Mouse (Mus musculus): ENCODE measurements around the gene Srgn. TPM values are rescaled to one million over a fixed set of nuclear protein-coding genes. Genes with fewer than 3 reads are reported as not detected.

The Srgn gene
- polyA plus RNA-seq, 1 experiment = 107 TPM

- Histone ChIP-seq H3K27me3 (ENCODE audit: control insufficient read depth, insufficient read depth, low read length) (no peaks in the 10 kb centered on the region), H3K27ac (ENCODE audit: control insufficient read depth, insufficient read depth, low read length) (no peak overlapping the region), H3K4me1 (replicated peaks; ENCODE audit: control insufficient read depth, insufficient read depth, low read length) (peaks cover 9% of the 10 kb centered on the region), H3K4me3 (ENCODE audit: control insufficient read depth, insufficient read depth, low read length) (no peak overlapping the region), H3K36me3 (ENCODE audit: control insufficient read depth, insufficient read depth, low read length) (peaks cover 6% of the 10 kb centered on the region)
- WGBS = 68% methylated on average over 11 of the region's 11 CpGs
- DNase-seq = peak; percentile 14
- TF ChIP-seq POLR2A (IDR thresholded peaks at IDR 0.05; ENCODE audit: control insufficient read depth, extremely low read depth, insufficient read depth, low read length, poor library complexity) = no peak
These were observed 28.7 kb upstream of the Srgn start for GRCm38 (mm10) chr10:62555705-62556557.

DNA sequence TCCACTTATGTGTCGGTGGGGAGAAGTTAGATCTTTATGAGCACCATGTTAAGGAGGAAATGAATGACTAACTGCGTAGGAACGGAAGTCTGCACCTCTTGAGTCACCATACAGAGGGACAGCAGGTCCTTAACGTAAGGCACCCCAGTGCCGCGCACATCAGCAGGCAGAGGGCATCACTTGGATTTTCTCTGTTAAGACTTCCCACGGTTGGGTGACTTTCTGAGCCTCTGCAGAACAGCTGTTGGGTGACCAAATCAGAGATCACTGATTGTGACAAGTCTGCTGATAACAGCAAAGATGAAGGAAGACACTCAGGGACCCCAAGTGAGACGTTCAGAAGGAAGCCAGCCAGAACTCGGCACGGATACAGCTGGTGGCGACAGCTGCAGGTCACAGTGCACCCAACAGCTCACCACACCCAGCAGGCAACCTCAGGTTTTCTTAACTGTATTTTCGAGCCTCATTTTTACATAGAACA, 26.4 kb upstream of the Srgn start:
- no peak for TF ChIP-seq POLR2A (IDR thresholded peaks at IDR 0.05; ENCODE audit: control insufficient read depth, extremely low read depth, insufficient read depth, low read length, poor library complexity)
- TF ChIP-seq CTCF (IDR thresholded peaks at IDR 0.05; ENCODE audit: borderline replicate concordance, control insufficient read depth, extremely low read depth, insufficient read depth, low read length, poor library complexity) = no peak
- Histone ChIP-seq H3K36me3 (ENCODE audit: control insufficient read depth, insufficient read depth, low read length) (no peaks in the 10 kb centered on the region; the same call in 1 of the 2 replicates), H3K4me3 (ENCODE audit: control insufficient read depth, insufficient read depth, low read length) (peak overlapping the region; percentile 14; the same call in 1 of the 2 replicates), H3K27me3 (ENCODE audit: control insufficient read depth, insufficient read depth, low read length) (no peaks in the 10 kb centered on the region), H3K27ac (ENCODE audit: control insufficient read depth, insufficient read depth, low read length) (peak overlapping the region; percentile 65), H3K4me1 (replicated peaks; ENCODE audit: control insufficient read depth, insufficient read depth, low read length) (peaks cover 12% of the 10 kb centered on the region)
- peak; percentile 46 for DNase-seq
- WGBS = 5% methylated on average over 12 of the region's 12 CpGs

DNA sequence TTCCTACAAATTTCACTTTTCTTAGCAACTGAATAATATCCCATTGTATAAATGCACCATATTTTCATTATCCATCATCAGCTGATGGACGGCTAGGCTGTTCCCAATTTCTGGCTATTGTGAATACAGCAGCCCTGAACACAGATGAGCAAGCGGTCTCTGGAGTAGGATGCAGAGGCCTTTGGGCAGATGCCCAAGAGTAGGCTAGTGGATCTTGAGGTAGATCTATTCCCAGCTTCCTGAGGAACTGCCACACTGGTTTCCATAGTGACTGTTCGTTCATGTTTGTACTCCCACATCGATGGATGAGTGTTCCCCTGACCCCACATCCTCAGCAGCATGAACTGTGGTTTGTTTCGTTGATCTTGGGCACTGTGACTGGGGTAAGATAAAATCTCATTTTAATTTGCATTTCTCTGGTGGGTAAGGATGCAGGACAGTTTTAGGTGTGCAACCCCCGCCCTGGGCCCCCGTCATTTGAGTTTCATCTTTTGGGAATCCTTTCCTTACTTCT, 23.6 kb upstream of the Srgn start:
- Histone ChIP-seq H3K4me3 (ENCODE audit: control insufficient read depth, insufficient read depth, low read length) (no peak overlapping the region), H3K4me1 (replicated peaks; ENCODE audit: control insufficient read depth, insufficient read depth, low read length) (peaks cover 10% of the 10 kb centered on the region), H3K27ac (ENCODE audit: control insufficient read depth, insufficient read depth, low read length) (no peak overlapping the region), H3K36me3 (ENCODE audit: control insufficient read depth, insufficient read depth, low read length) (no peaks in the 10 kb centered on the region), H3K27me3 (ENCODE audit: control insufficient read depth, insufficient read depth, low read length) (no peaks in the 10 kb centered on the region)
- WGBS = 41% methylated on average over 7 of the region's 7 CpGs
- TF ChIP-seq CTCF (IDR thresholded peaks at IDR 0.05; ENCODE audit: borderline replicate concordance, control insufficient read depth, extremely low read depth, insufficient read depth, low read length, poor library complexity) = no peak
- TF ChIP-seq POLR2A (IDR thresholded peaks at IDR 0.05; ENCODE audit: control insufficient read depth, extremely low read depth, insufficient read depth, low read length, poor library complexity) = no peak
- DNase-seq = no peak

- Histone ChIP-seq H3K27ac (ENCODE audit: control insufficient read depth, insufficient read depth, low read length) (no peak overlapping the region), H3K4me1 (replicated peaks; ENCODE audit: control insufficient read depth, insufficient read depth, low read length) (peaks cover 10% of the 10 kb centered on the region), H3K4me3 (ENCODE audit: control insufficient read depth, insufficient read depth, low read length) (no peak overlapping the region), H3K27me3 (ENCODE audit: control insufficient read depth, insufficient read depth, low read length) (no peaks in the 10 kb centered on the region), H3K36me3 (ENCODE audit: control insufficient read depth, insufficient read depth, low read length) (no peaks in the 10 kb centered on the region)
- peak; percentile 82 for DNase-seq
- TF ChIP-seq POLR2A (IDR thresholded peaks at IDR 0.05; ENCODE audit: control insufficient read depth, extremely low read depth, insufficient read depth, low read length, poor library complexity) (no peak), CTCF (IDR thresholded peaks at IDR 0.05; ENCODE audit: borderline replicate concordance, control insufficient read depth, extremely low read depth, insufficient read depth, low read length, poor library complexity) (no peak)
- 8% methylated on average over 15 of the region's 16 CpGs for WGBS
These were observed 22.4 kb upstream of the Srgn start for GRCm38 (mm10) chr10:62549523-62550166.

DNA sequence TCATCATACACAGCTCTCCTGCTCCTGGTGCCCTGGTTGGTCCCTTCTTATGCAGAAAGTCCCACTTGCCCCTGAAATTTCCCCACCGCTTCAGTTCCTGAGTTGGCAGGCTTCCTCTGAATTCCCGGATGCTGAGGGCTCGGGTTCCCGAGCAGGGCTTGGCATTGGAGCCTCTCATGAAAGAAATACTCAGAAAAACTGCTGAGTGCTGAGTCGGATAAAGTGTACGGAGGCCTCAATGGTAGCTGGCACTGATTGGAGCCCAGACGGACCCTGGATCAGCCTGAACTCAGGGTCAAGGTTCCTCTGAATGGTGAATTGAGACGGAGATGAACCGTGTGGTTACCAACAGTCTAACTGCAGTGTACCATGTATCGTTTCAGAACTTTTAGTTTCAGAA, 19.2 kb upstream of the Srgn start:
- Histone ChIP-seq H3K27me3 (ENCODE audit: control insufficient read depth, insufficient read depth, low read length) (no peaks in the 10 kb centered on the region), H3K36me3 (ENCODE audit: control insufficient read depth, insufficient read depth, low read length) (no peaks in the 10 kb centered on the region), H3K27ac (ENCODE audit: control insufficient read depth, insufficient read depth, low read length) (no peak overlapping the region), H3K4me3 (ENCODE audit: control insufficient read depth, insufficient read depth, low read length) (no peak overlapping the region), H3K4me1 (replicated peaks; ENCODE audit: control insufficient read depth, insufficient read depth, low read length) (peaks cover 26% of the 10 kb centered on the region)
- TF ChIP-seq POLR2A (IDR thresholded peaks at IDR 0.05; ENCODE audit: control insufficient read depth, extremely low read depth, insufficient read depth, low read length, poor library complexity) (no peak), CTCF (IDR thresholded peaks at IDR 0.05; ENCODE audit: borderline replicate concordance, control insufficient read depth, extremely low read depth, insufficient read depth, low read length, poor library complexity) (no peak)
- 92% methylated on average over 10 of the region's 10 CpGs for WGBS
- DNase-seq = no peak

DNA sequence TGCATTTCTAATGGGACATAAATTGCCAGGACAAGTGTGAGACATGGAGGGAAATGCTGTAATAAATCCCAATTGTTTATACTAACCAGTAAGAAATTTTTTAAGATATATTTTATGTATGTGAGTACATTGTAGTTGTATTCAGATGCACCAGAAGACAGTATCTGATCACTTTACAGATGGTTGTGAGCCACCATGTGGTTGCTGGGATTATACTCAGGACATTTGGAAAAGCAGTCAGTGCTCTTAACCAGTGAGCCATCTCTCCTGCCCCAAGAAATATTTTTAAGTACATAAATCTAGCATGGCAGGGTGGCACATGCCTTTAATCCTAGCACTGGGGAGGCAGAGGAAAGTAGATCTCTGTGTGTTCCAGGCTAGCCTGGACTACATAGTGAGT, 18.5 kb upstream of the Srgn start:
- TF ChIP-seq CTCF (IDR thresholded peaks at IDR 0.05; ENCODE audit: borderline replicate concordance, control insufficient read depth, extremely low read depth, insufficient read depth, low read length, poor library complexity) (no peak), POLR2A (IDR thresholded peaks at IDR 0.05; ENCODE audit: control insufficient read depth, extremely low read depth, insufficient read depth, low read length, poor library complexity) (no peak)
- no peaks in the 10 kb centered on the region for H3K27me3 ChIP-seq (ENCODE audit: control insufficient read depth, insufficient read depth, low read length)
- DNase-seq = no peak
- H3K4me3 ChIP-seq (ENCODE audit: control insufficient read depth, insufficient read depth, low read length) = no peak overlapping the region
- H3K4me1 ChIP-seq (replicated peaks; ENCODE audit: control insufficient read depth, insufficient read depth, low read length) = peaks cover 26% of the 10 kb centered on the region
- no peak overlapping the region for H3K27ac ChIP-seq (ENCODE audit: control insufficient read depth, insufficient read depth, low read length)
- H3K36me3 ChIP-seq (ENCODE audit: control insufficient read depth, insufficient read depth, low read length) = no peaks in the 10 kb centered on the region

Measured in thymus, adult 2 months (tissue).